Mouse (Mus musculus) liver, embryonic 15.5 days (tissue): Measurements from ENCODE around the gene Ccdc82. TPM values are rescaled to one million over a fixed set of nuclear protein-coding genes. Genes with fewer than 3 reads are reported as not detected.

Source experiments
- ATAC-seq: fragments of 200-750 bp; cut with Nextera tagmentation; 2 replicates; pipeline ENCODE4 v1.8.0; 2017; ENCODE audit warnings: moderate number of reproducible peaks, mild to moderate bottlenecking, moderate library complexity; ENCODE audit not compliant: insufficient read depth
- H3K27ac ChIP-seq: fragments of 300-500 bp; sonication (generic); replicated peaks from 2 replicates; pipeline ENCODE4 v1.5.1; 2015; ENCODE audit warnings: mild to moderate bottlenecking, inconsistent platforms
- H3K27me3 ChIP-seq: fragments of 300-500 bp; sonication (generic); 2 replicates; pipeline ENCODE4 v1.6.1; 2015; ENCODE audit warnings: mild to moderate bottlenecking, inconsistent platforms
- H3K36me3 ChIP-seq: fragments of 300-500 bp; sonication (generic); replicated peaks from 2 replicates; pipeline ENCODE4 v1.6.1; 2015; ENCODE audit warnings: moderate library complexity, mild to moderate bottlenecking, inconsistent platforms
- H3K4me1 ChIP-seq: fragments of 300-500 bp; sonication (generic); replicated peaks from 2 replicates; pipeline ENCODE4 v1.6.1; 2015; ENCODE audit warnings: inconsistent platforms
- H3K4me2 ChIP-seq: fragments of 300-500 bp; sonication (generic); 2 replicates; pipeline ENCODE4 v1.6.1; 2015; ENCODE audit warnings: moderate library complexity, mild to moderate bottlenecking, inconsistent platforms
- H3K4me3 ChIP-seq: fragments of 300-500 bp; sonication (generic); replicated peaks from 2 replicates; pipeline ENCODE4 v1.5.1; 2015; ENCODE audit warnings: mild to moderate bottlenecking, inconsistent platforms
- H3K9ac ChIP-seq: fragments of 300-500 bp; sonication (generic); 2 replicates; pipeline ENCODE4 v1.6.1; 2015; ENCODE audit warnings: moderate library complexity, mild to moderate bottlenecking, inconsistent platforms
- H3K9me3 ChIP-seq: fragments of 300-500 bp; sonication (generic); replicated peaks from 2 replicates; pipeline ENCODE4 v1.6.1; 2016; ENCODE audit warnings: inconsistent platforms
- WGBS: fragments of 180-500 bp; shearing (Covaris S2); methylation state at CpG from one replicate; pipeline ENCODE4 v1.1.7; 2015; ENCODE audit warnings: mixed read lengths; ENCODE audit not compliant: insufficient replicate concordance; 5-methylcytosine and 5-hydroxymethylcytosine counted together
- polyA plus RNA-seq: library from polyadenylated mRNA; unstranded; fragments of >200 nt; fragmentation: Nextera tagmentation; extraction: Ambion mirVana; gene quantifications from 2 replicates; pipeline ENCODE4 v1.2.1, GENCODE M21; 2015

Ccdc82 gene
- polyA plus RNA-seq: 8.4 and 8.7 TPM in 2 replicates

DNA sequence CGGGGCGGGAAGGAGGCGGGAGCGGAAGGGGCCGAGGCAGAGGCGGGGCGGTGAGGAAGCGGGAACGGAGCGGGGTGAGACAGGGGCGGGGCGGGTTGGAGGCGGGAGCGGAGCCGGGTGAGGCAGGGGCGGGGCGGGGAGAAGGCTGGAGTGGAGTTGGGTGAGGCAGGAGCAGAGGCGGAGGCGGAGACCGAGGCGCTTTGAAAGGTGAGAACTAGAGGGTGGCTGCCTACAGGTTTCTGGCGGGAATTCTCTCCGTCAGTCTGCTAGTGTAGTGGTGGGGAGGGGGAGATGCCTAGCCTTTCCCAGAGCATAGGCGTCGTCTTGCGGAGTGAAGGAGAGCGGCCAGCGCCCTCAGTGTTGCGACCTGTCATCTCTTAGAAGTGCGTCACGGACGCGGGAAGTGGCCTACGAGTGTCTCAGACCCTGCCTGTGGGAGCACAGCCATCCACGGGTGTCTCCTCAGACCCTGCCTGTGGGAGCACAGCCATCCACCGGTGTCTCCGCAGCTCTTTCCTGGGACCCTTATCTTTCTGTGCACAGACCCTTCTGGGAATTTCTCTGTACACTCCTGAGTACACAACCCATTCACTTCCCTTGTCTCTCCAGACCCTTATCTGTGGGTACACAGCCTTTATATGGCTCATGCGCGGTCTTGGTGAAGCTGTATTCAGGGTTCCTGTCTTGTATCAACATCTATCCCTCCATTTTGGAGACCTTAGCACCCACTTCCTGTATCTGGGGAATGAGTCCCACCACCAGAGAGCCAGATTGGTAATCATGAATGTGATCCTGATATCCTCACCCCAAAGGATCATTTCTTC lies at the start of gene Ccdc82:
TSS of gene Ccdc82 (plus strand) at position 141 of the 824 bp plus-strand sequence.
- Histone ChIP-seq H3K27me3 (no peaks in the 10 kb centered on the region), H3K36me3 (peaks cover 1% of the 10 kb centered on the region), H3K4me2 (peak within 1 kb of the TSS; percentile 82), H3K4me1 (peaks cover 33% of the 10 kb centered on the region), H3K4me3 (peak within 1 kb of the TSS; percentile 81), H3K9ac (peak within 1 kb of the TSS; percentile 78), H3K9me3 (no peaks in the 10 kb centered on the region), H3K27ac (peak within 1 kb of the TSS; percentile 89)
- under 1% methylated on average over 36 of the region's 39 CpGs for WGBS
- peak; percentile 98 for ATAC-seq

DNA sequence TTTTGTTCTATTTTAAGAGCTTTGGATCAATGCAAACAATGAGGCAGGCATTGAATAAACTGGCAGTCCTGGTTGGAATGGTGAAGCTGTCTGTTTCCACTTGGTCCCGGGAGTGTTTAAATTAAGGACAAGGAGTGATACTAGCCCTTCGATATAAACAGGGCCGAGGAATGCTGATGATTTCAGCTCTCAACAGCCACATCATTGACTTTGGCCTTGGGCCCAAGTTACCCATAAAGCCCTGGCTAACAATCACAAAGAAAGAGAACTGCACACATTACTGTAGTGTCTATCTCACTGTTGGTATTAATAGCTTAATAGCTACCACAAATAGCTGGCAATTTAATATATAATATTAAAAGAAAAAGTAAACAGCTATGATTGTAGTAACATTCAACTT lies 46.7 kb upstream of the Ccdc82 start:
- no peak overlapping the region for H3K4me2 ChIP-seq
- H3K4me1 ChIP-seq: peaks cover 15% of the 10 kb centered on the region
- no peak overlapping the region for H3K4me3 ChIP-seq
- no peaks in the 10 kb centered on the region for H3K9me3 ChIP-seq
- H3K27ac ChIP-seq: no peak overlapping the region
- ATAC-seq: no peak
- no peaks in the 10 kb centered on the region for H3K36me3 ChIP-seq
- H3K9ac ChIP-seq: no peak overlapping the region
- H3K27me3 ChIP-seq: no peaks in the 10 kb centered on the region
- WGBS: 69% methylated on average over 3 of the region's 3 CpGs

DNA sequence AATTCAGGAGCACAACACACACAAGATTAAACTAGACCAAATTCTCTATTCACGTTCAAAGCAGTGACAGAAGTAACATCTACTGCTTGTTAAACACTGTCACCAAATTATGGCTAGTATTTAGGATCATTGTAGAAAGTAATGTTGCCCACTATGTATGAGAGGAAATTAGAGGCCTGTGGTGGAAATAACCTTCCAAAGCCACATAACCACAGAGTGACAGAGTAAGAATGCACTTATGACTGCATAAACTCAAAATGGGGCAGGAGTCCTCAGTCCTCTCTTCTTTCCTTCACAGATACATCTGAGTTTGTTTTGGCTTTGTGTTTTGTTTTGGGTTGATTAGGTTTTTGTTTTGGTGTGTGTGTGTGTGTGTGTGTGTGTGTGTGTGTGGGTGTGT lies 43.6 kb upstream of the Ccdc82 start:
- no peak overlapping the region for H3K4me3 ChIP-seq
- H3K4me2 ChIP-seq: no peak overlapping the region; the same call in 1 of the 2 replicates
- H3K27ac ChIP-seq: no peak overlapping the region
- 58% methylated on average over 1 of the region's 1 CpGs for WGBS
- H3K9me3 ChIP-seq: no peaks in the 10 kb centered on the region
- no peak for ATAC-seq
- H3K36me3 ChIP-seq: no peaks in the 10 kb centered on the region
- no peak overlapping the region for H3K9ac ChIP-seq
- H3K27me3 ChIP-seq: no peaks in the 10 kb centered on the region
- H3K4me1 ChIP-seq: peaks cover 15% of the 10 kb centered on the region

DNA sequence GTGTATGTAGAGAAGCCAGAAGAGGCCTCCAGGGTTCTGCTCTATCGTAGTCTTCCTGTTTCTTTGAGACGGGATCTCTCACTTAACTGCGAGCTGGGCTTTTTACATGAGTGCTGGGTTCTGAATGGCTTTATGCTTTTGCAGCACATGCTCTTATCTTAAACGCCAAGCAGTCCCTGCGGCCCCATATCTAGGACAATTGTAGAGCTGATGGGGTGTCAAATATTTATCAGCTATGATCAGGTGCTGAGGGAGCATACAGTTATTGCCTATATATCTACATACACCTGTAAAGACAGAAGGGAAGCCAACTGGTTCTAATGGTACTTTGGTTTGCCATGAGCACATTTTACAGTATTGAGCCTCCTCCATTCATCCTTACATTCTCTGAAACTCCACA lies 43.1 kb upstream of the Ccdc82 start:
- H3K4me3 ChIP-seq: no peak overlapping the region
- peak; percentile 86 for ATAC-seq
- H3K4me2 ChIP-seq: no peak overlapping the region; the same call in 1 of the 2 replicates
- H3K9me3 ChIP-seq: no peaks in the 10 kb centered on the region
- 24% methylated on average over 5 of the region's 5 CpGs for WGBS
- no peak overlapping the region for H3K27ac ChIP-seq
- no peaks in the 10 kb centered on the region for H3K27me3 ChIP-seq
- no peaks in the 10 kb centered on the region for H3K36me3 ChIP-seq
- no peak overlapping the region for H3K9ac ChIP-seq
- H3K4me1 ChIP-seq: peaks cover 15% of the 10 kb centered on the region

DNA sequence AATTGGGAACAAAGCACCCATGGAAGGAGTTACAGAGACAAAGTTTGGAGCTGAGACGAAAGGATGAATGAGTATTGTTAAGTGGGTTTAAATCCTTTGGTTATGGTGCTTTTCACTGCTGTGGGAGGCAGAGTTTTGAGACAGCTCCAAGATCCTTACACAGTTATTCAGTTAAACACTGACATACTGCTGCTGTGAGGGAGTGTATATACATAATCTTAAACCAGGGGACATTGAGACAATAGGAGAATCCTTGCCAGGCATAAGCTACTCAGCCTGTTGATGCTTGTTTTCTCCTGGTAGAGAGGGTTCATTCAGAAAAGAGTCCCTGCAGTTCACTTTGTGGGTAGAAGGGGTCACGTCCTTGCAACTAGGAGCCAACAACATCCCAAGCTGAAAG lies 40.4 kb upstream of the Ccdc82 start:
- H3K4me2 ChIP-seq: no peak overlapping the region
- H3K4me3 ChIP-seq: no peak overlapping the region
- no peak overlapping the region for H3K9ac ChIP-seq
- 52% methylated on average over 2 of the region's 2 CpGs for WGBS
- ATAC-seq: no peak
- no peak overlapping the region for H3K27ac ChIP-seq
- H3K9me3 ChIP-seq: no peaks in the 10 kb centered on the region
- H3K36me3 ChIP-seq: no peaks in the 10 kb centered on the region
- peaks cover 15% of the 10 kb centered on the region for H3K4me1 ChIP-seq
- H3K27me3 ChIP-seq: no peaks in the 10 kb centered on the region

DNA sequence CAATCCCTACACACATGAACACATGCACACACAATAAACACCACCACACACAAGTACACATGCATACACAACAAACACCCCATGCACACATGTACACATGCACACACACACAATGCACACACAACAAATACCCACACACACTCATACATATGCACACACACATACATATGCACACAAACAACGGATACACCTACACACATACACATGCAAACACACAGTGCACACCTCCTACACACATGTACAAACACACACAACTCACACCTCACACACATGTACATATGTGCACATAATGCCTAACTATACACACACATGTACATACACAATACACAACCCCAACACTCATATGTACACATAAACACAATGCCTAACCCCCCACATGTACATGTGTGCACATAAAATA lies 20.9 kb upstream of the Ccdc82 start:
- Histone ChIP-seq H3K27me3 (no peaks in the 10 kb centered on the region), H3K9ac (no peak overlapping the region), H3K9me3 (no peaks in the 10 kb centered on the region), H3K36me3 (no peaks in the 10 kb centered on the region), H3K27ac (no peak overlapping the region), H3K4me3 (no peak overlapping the region), H3K4me2 (no peak overlapping the region), H3K4me1 (no peaks in the 10 kb centered on the region)
- no peak for ATAC-seq
- 58% methylated on average over 1 of the region's 1 CpGs for WGBS

DNA sequence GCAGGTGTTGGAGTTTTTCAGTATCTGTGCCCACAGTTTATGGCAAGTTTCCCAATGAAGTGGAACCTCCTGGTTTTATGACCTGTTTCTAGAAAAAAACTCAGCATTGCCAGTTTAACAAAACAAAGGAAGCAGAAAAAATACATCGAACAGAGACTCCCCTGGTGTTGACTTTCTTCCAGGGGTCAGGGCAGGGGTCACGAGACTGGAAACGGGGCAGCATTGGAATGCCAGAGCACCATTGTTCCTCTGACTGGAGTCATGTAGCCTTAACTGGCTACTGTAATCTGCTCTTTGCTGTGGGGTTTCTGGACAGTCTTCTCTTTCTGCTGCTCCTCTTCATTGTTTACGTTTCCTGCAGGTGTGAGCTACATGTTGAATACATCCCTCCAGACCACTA lies 16.2 kb upstream of the Ccdc82 start:
- Histone ChIP-seq H3K9me3 (no peaks in the 10 kb centered on the region), H3K27ac (no peak overlapping the region), H3K27me3 (no peaks in the 10 kb centered on the region), H3K4me1 (no peaks in the 10 kb centered on the region), H3K9ac (no peak overlapping the region), H3K4me3 (no peak overlapping the region), H3K4me2 (no peak overlapping the region), H3K36me3 (no peaks in the 10 kb centered on the region)
- ATAC-seq: no peak
- 21% methylated on average over 4 of the region's 4 CpGs for WGBS

DNA sequence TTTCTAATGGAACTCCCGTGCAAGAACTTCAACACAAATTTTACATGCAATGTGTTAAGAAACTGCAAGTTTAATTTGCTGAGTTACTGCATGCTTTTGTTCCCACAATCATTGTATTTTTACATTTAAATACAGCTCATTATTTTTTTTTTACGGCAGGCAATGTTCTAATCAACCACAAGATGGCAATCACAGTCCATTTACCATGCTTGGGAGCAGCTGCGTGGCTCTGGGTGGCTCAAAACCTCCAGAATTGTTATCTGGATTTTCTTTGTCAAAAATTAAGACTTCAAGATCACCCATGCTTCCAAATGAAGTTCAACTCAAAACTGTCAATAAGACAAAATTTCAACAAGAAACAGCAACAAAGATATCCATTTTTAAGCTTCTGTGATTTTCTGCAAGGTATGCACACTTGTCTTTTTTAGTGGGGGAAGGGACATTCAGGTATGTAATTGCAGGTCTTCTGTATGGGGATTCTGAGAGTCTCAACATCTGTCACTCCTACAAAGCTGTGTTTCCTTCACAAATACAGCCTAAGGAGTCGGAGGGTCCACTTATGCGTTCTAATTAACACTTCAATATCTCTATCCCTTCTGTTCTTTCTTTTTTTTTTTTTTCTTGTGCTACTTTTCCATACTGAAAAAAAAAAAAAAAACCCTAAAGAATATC lies 15.1 kb upstream of the Ccdc82 start:
- 22% methylated on average over 5 of the region's 5 CpGs for WGBS
- no peak for ATAC-seq
- H3K9me3 ChIP-seq: no peaks in the 10 kb centered on the region
- no peaks in the 10 kb centered on the region for H3K36me3 ChIP-seq
- no peak overlapping the region for H3K27ac ChIP-seq
- no peak overlapping the region for H3K4me3 ChIP-seq
- H3K4me1 ChIP-seq: no peaks in the 10 kb centered on the region
- no peak overlapping the region for H3K9ac ChIP-seq
- H3K27me3 ChIP-seq: no peaks in the 10 kb centered on the region
- H3K4me2 ChIP-seq: no peak overlapping the region

DNA sequence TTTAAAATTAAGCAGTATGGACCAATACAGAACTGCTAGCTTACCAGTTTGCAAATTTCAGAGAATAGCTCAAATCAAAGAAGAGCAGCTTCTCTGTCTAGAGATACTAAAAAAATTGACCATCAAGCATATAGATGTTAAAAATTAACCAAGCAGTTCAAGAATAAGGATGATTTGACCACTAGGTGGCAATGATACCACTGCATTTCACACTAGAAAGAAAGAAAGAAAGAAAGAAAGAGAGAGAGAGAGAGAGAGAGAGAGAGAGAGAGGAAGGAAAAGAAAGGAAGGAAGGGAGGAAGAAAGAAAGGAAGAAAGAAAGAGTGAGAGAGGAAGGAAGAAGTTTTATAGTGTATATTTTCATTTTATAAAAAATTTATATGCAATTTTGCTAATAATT lies 4.4 kb upstream of the Ccdc82 start:
- H3K9me3 ChIP-seq: no peaks in the 10 kb centered on the region
- H3K9ac ChIP-seq: no peak overlapping the region
- no peaks in the 10 kb centered on the region for H3K36me3 ChIP-seq

DNA sequence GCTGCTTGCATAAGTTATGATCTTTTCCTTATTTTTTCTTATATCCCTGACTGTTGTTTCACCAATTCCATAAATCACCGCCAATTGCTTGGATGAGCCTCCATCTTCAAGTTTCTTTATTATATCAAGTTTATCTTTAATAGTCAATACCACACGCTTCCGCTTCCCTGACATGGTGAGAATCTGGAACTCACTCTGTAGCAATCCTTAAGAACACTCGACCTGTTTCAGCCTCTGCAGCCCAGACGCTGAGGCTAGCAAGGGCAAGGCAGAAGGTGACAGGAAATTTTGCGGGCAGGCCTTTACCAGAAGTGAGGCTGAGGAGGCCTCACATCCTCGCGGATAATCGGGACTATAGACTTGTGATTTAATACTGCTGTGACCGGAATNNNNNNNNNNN lies 1.3 kb upstream of the Ccdc82 start, which contains the start of gene Jrkl:
TSS of gene Jrkl (minus strand) at position 349 of the 400 bp plus-strand sequence.
- Histone ChIP-seq H3K4me3 (peak within 1 kb of the TSS; percentile 58), H3K36me3 (no peaks in the 10 kb centered on the region), H3K27ac (peak within 1 kb of the TSS; percentile 58), H3K4me2 (peak within 1 kb of the TSS; percentile 71), H3K9me3 (no peaks in the 10 kb centered on the region), H3K4me1 (peaks cover 27% of the 10 kb centered on the region), H3K9ac (peak within 1 kb of the TSS; percentile 48), H3K27me3 (no peaks in the 10 kb centered on the region)
- no peak for ATAC-seq
- WGBS: 2% methylated on average over 10 of the region's 10 CpGs

More for the DNA sequence above, 4.4 kb upstream of the Ccdc82 start:
- Histone ChIP-seq H3K27ac (no peak overlapping the region), H3K4me1 (peaks cover 20% of the 10 kb centered on the region), H3K27me3 (no peaks in the 10 kb centered on the region), H3K4me2 (no peak overlapping the region), H3K4me3 (no peak overlapping the region)
- ATAC-seq: no peak

DNA sequence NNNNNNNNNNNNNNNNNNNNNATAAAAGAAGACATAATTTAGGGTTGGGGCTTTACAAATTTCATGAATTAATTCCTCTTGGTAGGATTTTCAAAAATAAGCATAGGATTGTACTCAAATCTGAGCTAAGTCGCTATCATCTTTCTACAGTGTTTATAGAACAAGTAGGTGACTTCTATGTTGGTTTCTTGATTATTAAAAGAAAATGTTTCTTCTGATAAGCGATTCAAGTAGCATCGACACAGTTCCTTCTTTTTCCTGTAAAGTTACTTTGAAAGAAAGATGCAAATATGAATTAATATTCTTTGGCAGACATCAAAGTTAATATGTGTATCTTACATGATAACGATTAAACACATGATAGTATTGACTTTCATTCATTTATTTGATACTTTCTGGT lies 1.3 kb downstream of the Ccdc82 start:
- H3K27ac ChIP-seq: no peak overlapping the region
- peaks cover 9% of the 10 kb centered on the region for H3K36me3 ChIP-seq
- no peak overlapping the region for H3K9ac ChIP-seq
- peaks cover 33% of the 10 kb centered on the region for H3K4me1 ChIP-seq
- no peaks in the 10 kb centered on the region for H3K27me3 ChIP-seq
- no peak for ATAC-seq
- H3K4me3 ChIP-seq: peak overlapping the region; percentile 81; the same call in 1 of the 2 replicates
- no peaks in the 10 kb centered on the region for H3K9me3 ChIP-seq
- peak overlapping the region; percentile 82 for H3K4me2 ChIP-seq
- WGBS: 71% methylated on average over 4 of the region's 4 CpGs
